Mouse (Mus musculus) heart, postnatal 0 days (tissue): ENCODE data around the gene Slc7a6.

Source experiments
- CTCF ChIP-seq: IDR thresholded peaks from 2 replicates; pipeline ENCODE4 v1.5.1; 2016; ENCODE audit warnings: antibody characterized with exemption, control low read depth, low read depth
- EP300 ChIP-seq: IDR thresholded peaks from 2 replicates; pipeline ENCODE4 v1.6.1; 2016; ENCODE audit warnings: antibody characterized with exemption, low read depth

- TF ChIP-seq CTCF, result no peak
- no peak for TF ChIP-seq EP300
Measured at GRCm38 (mm10) chr8:106133946-106134345, 34.7 kb upstream of the Slc7a6 start.
